Mouse (Mus musculus): Measurements from ENCODE around the gene Dclk3.

GRCm38 (mm10) chr9:111522226-111522625 is 83.3 kb downstream of the Dclk3 start:
- TF ChIP-seq CTCF (IDR thresholded peaks at IDR 0.05; ENCODE audit: borderline replicate concordance, control insufficient read depth, extremely low read depth, insufficient read depth, low read length, poor library complexity) (no peak), POLR2A (IDR thresholded peaks at IDR 0.05; ENCODE audit: control insufficient read depth, extremely low read depth, insufficient read depth, low read length, poor library complexity) (no peak)
